Mouse (Mus musculus) hindbrain, postnatal 0 days (tissue): ENCODE measurements at regions not wholly inside any gene's neighbourhood (a gene's known extent, or its start where the extent isn't known, plus 50 kb on each side); places are given as distances from the start of the nearest gene placed in this dataset.

Source experiments
- ATAC-seq: fragments of 200-750 bp; cut with Nextera tagmentation; 2 replicates; pipeline ENCODE4 v1.8.0; 2017; ENCODE audit warnings: mild to moderate bottlenecking, moderate TSS enrichment, moderate library complexity
- DNase-seq: peaks from one replicate; pipeline ENCODE4 v3.0.0-alpha.2; 2015; ENCODE audit warnings: low spot score
- H3K27ac ChIP-seq: fragments of 300-500 bp; sonication (generic); 2 replicates; pipeline ENCODE4 v1.5.1; 2014; ENCODE audit warnings: mild to moderate bottlenecking
- H3K27me3 ChIP-seq: fragments of 300-500 bp; sonication (generic); 2 replicates; pipeline ENCODE4 v1.6.1; 2014; ENCODE audit warnings: low read length, mixed read lengths; ENCODE audit not compliant: insufficient read depth
- H3K36me3 ChIP-seq: fragments of 300-500 bp; sonication (generic); 2 replicates; pipeline ENCODE4 v1.6.1; 2014; ENCODE audit warnings: low read length, mixed read lengths; ENCODE audit not compliant: insufficient read depth
- H3K4me1 ChIP-seq: fragments of 300-500 bp; sonication (generic); 2 replicates; pipeline ENCODE4 v1.6.1; 2014; ENCODE audit warnings: antibody characterized with exemption, low read length, mixed read lengths; ENCODE audit not compliant: insufficient read depth
- H3K4me2 ChIP-seq: fragments of 300-500 bp; sonication (generic); 2 replicates; pipeline ENCODE4 v1.6.1; 2014; ENCODE audit warnings: low read depth, mild to moderate bottlenecking, low read length, moderate library complexity, mixed read lengths
- H3K4me3 ChIP-seq: fragments of 300-500 bp; sonication (generic); 2 replicates; pipeline ENCODE4 v1.5.1; 2014; ENCODE audit warnings: low read length
- H3K9ac ChIP-seq: fragments of 300-500 bp; sonication (generic); replicated peaks from 2 replicates; pipeline ENCODE4 v1.6.1; 2014; ENCODE audit warnings: mild to moderate bottlenecking, low read length, moderate library complexity, mixed read lengths
- H3K9me3 ChIP-seq: fragments of 300-500 bp; sonication (generic); 2 replicates; pipeline ENCODE4 v1.6.1; 2016; ENCODE audit warnings: low read length, mixed read lengths
- CTCF ChIP-seq: IDR thresholded peaks from 2 replicates; pipeline ENCODE4 v1.5.1; 2016; ENCODE audit warnings: antibody characterized with exemption, control low read depth, low read depth
- WGBS: fragments of 180-500 bp; shearing (Covaris S2); extraction: QIAGEN DNeasy Blood & Tissue Kit; methylation state at CpG from one replicate; pipeline ENCODE4 v1.1.7; 2014; 5-methylcytosine and 5-hydroxymethylcytosine counted together

- no peak overlapping the region for H3K9ac ChIP-seq
- H3K4me2 ChIP-seq = no peak overlapping the region
- peak; percentile 37 for TF ChIP-seq CTCF
- no peak overlapping the region for H3K4me3 ChIP-seq
- no peaks in the 10 kb centered on the region for H3K36me3 ChIP-seq
- no peaks in the 10 kb centered on the region for H3K4me1 ChIP-seq
- no peaks in the 10 kb centered on the region for H3K9me3 ChIP-seq
- DNase-seq (peak; percentile 30), ATAC-seq (no peak)
- 71% methylated on average over 3 of the region's 3 CpGs for WGBS
- no peaks in the 10 kb centered on the region for H3K27me3 ChIP-seq
- H3K27ac ChIP-seq = no peak overlapping the region
Measured at GRCm38 (mm10) chr8:101020088-101020487, 1603.8 kb upstream of the Cdh8 start.
